Mouse (Mus musculus): ENCODE measurements at regions not wholly inside any gene's neighbourhood (a gene's known extent, or its start where the extent isn't known, plus 50 kb on each side); places are given as distances from the start of the nearest gene placed in this dataset.
A peak's percentile ranks its signal among the peaks of the same experiment; 100 is the strongest.

DNA sequence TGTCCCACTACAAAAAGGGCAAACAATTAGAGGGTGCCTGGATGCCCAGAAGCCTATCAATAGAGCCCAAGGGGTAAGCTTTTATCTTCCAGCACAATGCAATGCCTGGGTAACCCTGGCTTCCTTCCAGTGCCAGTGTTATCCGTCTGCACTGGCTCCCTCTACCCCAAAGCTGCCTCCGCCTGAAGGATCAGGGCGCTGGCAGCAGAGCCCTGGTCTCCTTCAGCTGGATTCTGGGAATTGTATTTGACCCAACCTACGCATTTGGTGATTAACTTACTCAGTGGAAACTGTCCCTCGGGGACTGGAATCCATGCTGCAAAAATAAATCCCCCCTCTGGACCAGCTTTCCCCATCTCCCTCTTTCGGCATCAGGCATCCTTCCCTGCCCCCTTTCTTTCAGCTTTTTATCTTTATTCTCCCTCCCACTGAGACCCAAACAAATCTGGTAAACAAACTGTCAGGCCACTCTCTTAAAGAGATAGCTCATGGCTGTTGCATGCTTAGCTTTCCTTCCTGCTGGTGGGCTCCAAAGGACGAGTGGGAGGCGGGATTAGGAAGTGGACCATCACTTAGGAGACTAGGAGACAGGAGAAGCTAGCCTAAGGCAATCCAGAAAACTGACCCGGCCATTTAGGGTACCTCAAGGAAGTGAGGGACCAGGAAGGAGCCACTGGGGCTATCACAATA lies 111.5 kb upstream of the Haao start:
- no peak for DNase-seq

GRCm38 (mm10) chr17:83958706-83959105 lies 110.9 kb upstream of the Haao start:
- no peak for DNase-seq

- DNase-seq, result no peak
Observed at GRCm38 (mm10) chr17:83957661-83958540, 110.1 kb upstream of the Haao start.

DNA sequence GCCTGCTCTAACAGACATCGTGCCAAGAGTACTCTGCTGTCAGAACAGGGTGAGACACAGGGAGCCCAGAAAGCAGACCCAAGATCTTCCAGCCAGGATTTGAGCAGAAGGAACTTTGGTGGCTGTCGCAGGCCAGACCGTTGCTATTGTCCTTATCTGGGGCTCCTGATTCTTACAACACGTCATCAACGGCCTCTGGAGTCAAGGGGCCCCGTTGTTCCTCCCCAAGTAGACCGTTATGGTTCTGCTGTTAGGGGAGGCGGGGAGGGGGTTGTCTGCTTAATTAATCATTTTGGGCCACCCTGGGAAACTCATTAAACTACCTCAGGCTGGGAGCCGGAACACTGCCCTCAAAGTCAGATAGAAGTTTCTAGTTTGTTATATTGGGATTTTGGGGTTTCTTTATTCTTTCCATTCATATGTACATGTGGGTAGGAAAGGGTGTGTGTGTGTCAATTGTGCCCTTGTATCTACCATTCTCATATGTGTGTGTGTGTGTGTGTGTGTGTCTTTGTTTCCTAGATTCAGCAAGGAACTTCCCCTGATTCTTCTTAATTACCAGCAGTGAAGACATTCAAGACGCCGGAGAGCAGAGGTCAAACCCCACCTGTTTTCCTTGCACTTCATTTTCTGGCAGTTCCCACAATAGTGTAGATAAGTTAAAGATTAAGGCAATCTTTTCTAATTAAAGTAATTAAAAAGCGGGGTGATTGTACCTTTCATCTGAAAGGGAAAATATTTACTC lies 109.2 kb upstream of the Haao start:
- no peak for DNase-seq

- no peak for DNase-seq
Observed at GRCm38 (mm10) chr17:83955978-83956377, 108.2 kb upstream of the Haao start.

- no peak for DNase-seq
Observed at GRCm38 (mm10) chr17:83955058-83955697, 107.4 kb upstream of the Haao start.

DNA sequence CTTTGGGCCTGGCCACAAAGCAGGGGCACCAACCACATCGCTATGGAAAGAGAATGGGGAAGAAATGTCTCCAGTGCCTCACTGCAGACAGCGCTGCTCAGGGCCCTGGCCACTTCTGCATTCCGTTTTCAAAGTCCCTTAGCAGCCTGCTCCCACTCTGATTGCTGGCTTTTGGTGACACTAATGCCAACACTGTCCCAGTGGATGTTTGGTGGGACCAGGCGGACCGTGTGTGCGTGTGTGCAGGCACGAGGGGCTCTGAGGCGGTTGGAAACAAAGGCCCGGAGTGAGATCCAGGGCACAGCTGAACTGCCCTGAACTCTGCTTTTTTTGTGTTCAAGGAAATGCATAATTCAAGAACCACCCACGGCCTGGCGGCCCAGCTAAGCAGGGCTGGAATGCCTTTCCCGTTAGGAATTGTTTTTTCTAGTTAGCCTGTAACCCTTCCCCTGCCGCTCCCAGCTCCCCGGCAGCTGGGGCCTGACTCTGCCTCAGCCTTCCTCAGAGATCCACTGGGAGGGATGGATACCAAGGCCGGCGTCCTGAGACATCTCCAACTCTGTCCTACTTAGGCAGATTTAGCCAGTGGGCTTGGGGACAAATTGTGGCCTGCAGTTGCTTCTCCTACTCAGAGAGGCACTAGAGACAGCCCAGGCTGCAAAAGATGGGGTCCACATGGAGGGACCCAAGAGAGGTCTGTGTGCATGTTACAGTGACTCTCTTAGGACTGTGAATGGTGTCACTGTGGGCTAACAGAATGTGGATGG lies 106.7 kb upstream of the Haao start:
- no peak for DNase-seq

GRCm38 (mm10) chr17:83953656-83954055 lies 105.9 kb upstream of the Haao start:
- no peak for DNase-seq

DNA sequence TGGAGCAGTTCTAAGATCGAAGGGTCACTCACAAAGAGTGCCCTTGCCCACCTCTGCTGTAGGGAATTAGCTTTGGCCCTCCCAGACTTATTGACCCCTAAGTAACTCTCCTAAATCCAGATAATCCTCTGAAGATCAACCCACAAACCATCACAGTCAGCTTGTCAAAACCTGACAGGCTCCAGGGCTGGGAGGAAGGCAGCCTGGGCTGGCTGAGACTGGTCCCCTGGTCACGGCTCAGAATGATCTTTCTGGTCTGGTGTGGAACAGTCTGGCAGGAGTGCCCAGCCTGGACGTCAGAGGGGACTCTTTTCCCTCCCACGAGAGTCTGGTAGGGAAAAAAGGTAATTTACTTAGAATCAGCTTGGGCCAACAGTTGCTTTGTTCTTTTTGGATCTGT lies 99.0 kb upstream of the Haao start:
- no peak for DNase-seq

DNA sequence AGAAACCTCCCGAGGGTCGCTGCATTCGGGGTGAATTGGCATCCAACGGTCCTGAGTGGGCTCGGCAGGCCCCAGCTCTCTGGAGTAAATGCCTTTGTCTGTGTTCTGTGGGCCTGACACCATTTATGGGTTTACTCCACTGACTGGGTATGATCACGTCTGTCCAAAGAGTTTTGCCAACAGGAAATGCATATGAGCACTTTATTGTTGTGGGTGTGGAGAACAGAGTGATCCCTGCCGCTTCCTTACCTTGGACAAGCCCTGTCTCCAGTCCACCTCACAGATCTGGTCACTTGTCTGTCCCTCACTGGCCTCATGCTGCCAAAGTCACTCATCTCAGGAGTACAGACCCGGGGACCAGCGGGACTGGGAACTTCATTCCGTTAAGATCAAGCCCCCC lies 91.6 kb upstream of the Haao start:
- DNase-seq, result no peak

DNA sequence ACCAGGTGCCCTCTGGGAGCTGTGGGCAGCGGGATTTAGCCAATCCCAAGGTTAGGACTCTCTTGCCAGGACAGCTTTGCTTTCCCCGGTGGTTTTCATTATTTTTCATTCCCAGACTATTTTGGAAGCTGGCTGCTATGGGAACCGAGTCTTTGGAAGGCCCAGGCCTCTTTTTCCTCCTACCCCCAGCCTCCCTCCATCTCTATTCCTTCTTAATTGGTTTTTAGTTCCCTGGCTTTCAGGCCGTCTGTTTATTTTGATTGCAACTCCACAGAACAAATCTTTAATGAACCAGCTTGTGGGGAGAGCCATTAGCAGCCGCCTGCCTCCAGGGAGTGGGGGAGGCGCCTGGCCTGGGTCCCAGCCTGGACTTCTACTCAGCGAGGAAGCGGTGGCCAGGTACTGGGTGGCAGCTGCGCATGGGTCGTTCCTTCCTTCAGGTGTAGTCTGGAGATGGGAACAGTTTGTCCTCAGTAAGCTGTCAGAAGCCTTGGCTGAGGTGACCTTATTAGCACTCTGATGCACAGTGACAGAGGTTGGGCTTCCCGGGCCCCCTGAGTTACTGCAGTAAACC lies 91.0 kb upstream of the Haao start:
- DNase-seq, result peak; percentile 36

GRCm38 (mm10) chr17:83937576-83937975 lies 89.8 kb upstream of the Haao start:
- DNase-seq, result no peak

GRCm38 (mm10) chr17:83936677-83937076 lies 88.9 kb upstream of the Haao start:
- DNase-seq, result no peak

- no peak for DNase-seq
Observed at GRCm38 (mm10) chr17:83935969-83936368, 88.2 kb upstream of the Haao start.

DNA sequence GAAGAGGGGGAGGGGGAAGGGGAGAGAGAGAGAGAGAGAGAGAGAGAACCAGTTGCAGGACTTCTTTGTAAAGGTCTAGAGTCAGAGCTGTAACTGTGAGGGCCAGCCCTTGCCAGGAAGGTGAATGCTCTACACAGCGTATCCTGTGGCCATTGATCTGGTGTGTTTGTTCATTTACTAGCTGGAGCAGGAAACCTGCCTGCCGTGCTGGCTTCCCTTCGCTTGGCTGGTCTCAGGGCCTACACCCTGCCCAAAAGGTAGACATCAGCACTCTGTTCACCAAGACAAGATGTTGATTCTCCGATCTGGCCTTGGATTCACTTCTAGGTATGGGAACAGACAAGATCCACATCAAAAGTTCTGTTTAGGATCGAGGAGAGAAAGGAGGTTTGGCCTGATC lies 87.5 kb upstream of the Haao start:
- DNase-seq, result no peak

DNA sequence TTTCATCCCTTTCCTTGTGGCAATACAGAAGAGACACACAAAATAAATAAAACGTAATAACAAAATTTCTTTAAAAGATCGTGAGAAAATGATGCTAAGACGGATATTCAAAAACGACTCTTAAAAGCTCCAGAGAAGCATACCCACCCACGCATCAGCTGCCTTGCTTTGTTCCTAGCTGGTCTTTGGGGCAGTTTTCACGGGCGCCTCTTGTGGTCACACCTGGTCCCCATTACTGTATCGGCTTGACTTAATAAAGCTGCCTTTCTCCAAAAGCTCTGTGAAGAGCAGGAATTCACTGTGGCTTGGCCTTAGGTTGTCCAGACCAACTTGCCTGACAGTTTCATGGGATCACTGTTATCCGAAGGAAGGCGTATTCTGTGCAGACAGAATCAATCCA lies 86.0 kb upstream of the Haao start:
- no peak for DNase-seq

- DNase-seq, result no peak
Observed at GRCm38 (mm10) chr17:83930401-83930800, 82.6 kb upstream of the Haao start.

DNA sequence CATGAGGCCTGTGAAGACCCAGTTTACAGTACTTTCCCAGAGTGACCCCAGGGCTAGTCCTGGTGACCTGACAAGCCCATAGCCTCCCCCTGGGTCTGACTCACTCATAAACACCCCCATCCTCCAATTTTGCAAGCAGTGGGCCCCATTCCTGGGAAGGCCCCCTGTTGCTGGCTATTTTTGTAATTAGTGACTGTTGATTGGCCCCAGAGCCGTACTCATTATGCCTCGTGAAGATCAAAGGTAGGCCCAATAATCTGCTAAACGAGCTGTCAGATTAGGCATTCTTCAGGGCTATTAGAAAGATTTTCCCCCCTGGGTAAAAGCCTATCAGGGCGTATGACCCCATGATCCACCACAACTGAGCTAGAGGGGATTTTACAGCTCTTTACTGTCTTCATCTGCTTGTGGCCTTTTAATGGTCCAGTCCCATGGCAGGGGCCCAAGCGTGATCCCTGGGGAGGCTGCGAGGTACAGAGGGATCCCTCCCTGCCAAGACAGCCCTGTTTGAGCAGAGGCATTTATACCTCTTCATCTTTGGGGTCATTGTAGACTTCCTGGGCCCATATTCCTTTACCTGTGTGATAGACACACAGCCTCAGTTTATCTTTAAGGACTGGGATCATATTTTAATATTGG lies 80.1 kb upstream of the Haao start:
- DNase-seq, result no peak

- DNase-seq, result no peak
Observed at GRCm38 (mm10) chr17:83924259-83924922, 76.6 kb upstream of the Haao start.

DNA sequence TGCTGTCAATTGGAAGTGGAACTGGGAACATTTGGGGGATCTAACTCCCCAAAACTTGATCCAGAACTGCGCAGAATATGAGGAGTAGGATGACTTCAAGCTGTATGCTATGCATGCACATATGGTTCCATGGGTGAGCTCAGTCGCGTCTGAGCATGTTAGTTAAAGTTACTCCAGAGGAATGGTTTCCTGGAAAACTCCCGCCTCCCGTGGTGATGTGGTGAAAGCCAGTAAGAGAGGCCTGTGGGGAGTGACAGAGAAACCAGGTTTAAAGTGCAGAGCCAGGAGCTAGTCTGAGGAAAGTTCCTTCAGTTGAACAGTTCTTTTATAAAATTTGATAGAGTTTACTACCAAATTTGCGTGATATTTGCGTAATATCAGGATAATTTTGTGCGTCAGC lies 73.1 kb upstream of the Haao start:
- DNase-seq, result no peak

DNA sequence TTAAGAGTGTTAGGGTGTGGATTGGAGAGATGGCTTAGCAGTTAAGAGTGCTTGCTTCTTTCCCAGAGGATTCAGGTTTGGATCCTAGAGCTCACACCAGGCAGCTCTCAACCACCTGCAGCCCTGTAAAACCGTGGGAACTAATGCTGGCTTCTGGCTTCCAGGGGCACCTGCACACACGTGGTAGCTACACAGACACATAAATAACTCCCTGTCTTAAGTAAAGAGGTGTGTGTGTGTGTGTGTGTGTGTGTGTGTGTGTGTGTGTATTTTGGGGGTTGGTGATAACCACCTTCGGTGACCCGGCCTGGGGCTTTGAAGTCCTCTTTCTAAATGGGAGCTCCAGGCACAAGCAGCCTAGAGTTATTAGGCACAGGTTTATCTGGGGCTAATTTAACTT lies 72.5 kb upstream of the Haao start:
- DNase-seq, result no peak
